Mouse (Mus musculus) liver, embryonic 13.5 days (tissue): ENCODE data around the gene Vmn1r40. TPM values are rescaled to one million over a fixed set of nuclear protein-coding genes. Genes with fewer than 3 reads are reported as not detected.

ENCODE experiments used
- polyA plus RNA-seq: library from polyadenylated mRNA; unstranded; fragments of >200 nt; fragmentation: Nextera tagmentation; extraction: Ambion mirVana; gene quantifications from 2 replicates; pipeline ENCODE4 v1.2.1, GENCODE M21; 2015

The Vmn1r40 gene
- polyA plus RNA-seq, 1 experiment from 2014 or later = not detected

Other genes starting within 250 kb of the Vmn1r40 start
- 19.6 and 20.1 TPM in 2 replicates for gene Chchd6, start 111.9 kb upstream of the Vmn1r40 start, polyA plus RNA-seq
- 4.0 and 4.2 TPM in 2 replicates for gene Txnrd3, start 63.6 kb upstream of the Vmn1r40 start, polyA plus RNA-seq
- gene Vmn1r41, start 33.2 kb downstream of the Vmn1r40 start, polyA plus RNA-seq = not detected in 2 replicates
- not detected in 2 replicates for gene Vmn1r42, start 168.9 kb downstream of the Vmn1r40 start, polyA plus RNA-seq
- not detected in 2 replicates for gene Vmn1r43, start 168.9 kb downstream of the Vmn1r40 start, polyA plus RNA-seq
- gene Vmn1r44, start 176.1 kb downstream of the Vmn1r40 start, polyA plus RNA-seq = not detected in 2 replicates
- gene Vmn1r45, start 233.1 kb downstream of the Vmn1r40 start, polyA plus RNA-seq = not detected in 2 replicates